In genomic region chr4:141313481-141313880, GRCm38 (mm10) we compare ENCODE assay signal across 13 mouse cellular contexts. TPM values are rescaled to one million over a fixed set of nuclear protein-coding genes. Genes with fewer than 3 reads are reported as not detected.
DNase-seq lines count a peak whose midpoint lies in the region; ATAC-seq and TF ChIP-seq lines count a peak whose summit lies in the region.
"Had no signal": no experiment of that assay in that cellular context is flagged by ENCODE, and none has a peak within 500 bp of the region (broad histone marks: within the 10 kb centered on the region; RNA-seq: fewer than 3 reads in every experiment).

No protein-coding gene starts in this region.

- peak overlapping the region; percentile 68 for H3K27ac ChIP-seq in hindbrain, embryonic 10.5 days
- H3K27ac ChIP-seq in hindbrain, embryonic 11.5 days (ENCODE audit: low read depth, low read length) = no peak overlapping the region
- H3K27ac ChIP-seq in lung, postnatal 0 days (ENCODE audit: low read length) = no peak overlapping the region
- H3K27ac ChIP-seq in limb, embryonic 12.5 days = peak overlapping the region; percentile 13; the same call in 1 of the 2 replicates

- no peak overlapping the region for H3K4me3 ChIP-seq in hindbrain, embryonic 10.5 days
- no peak overlapping the region for H3K4me3 ChIP-seq in hindbrain, embryonic 11.5 days (ENCODE audit: low read depth, low read length)
- no peak overlapping the region for H3K4me3 ChIP-seq in lung, postnatal 0 days (ENCODE audit: low read depth, low read length)
- H3K4me3 ChIP-seq in limb, embryonic 12.5 days (replicated peaks) = no peak overlapping the region

- no peaks in the 10 kb centered on the region for H3K27me3 ChIP-seq in hindbrain, embryonic 10.5 days (ENCODE audit: insufficient read depth, poor library complexity, severe bottlenecking)
- no peaks in the 10 kb centered on the region for H3K27me3 ChIP-seq in hindbrain, embryonic 11.5 days (ENCODE audit: control insufficient read depth, insufficient read depth, low read length)
- no peaks in the 10 kb centered on the region for H3K27me3 ChIP-seq in lung, postnatal 0 days (replicated peaks; ENCODE audit: insufficient read depth, low read length)
- no peaks in the 10 kb centered on the region for H3K27me3 ChIP-seq in limb, embryonic 12.5 days

- DNase-seq in hindbrain, embryonic 10.5 days (ENCODE audit: low spot score) = no peak
- DNase-seq in hindbrain, embryonic 11.5 days (ENCODE audit: low spot score) = no peak
- DNase-seq in lung, postnatal 0 days (ENCODE audit: low spot score) = no peak
- DNase-seq in lung, postnatal 14 days = no peak
- DNase-seq in brain, embryonic 14.5 days (ENCODE audit: low read depth) = peak; percentile 43
- DNase-seq in layer of hippocampus, adult 8-10 months (ENCODE audit: low spot score in 2 of 2) = no peak
- DNase-seq: adrenal gland, adult 8-10 months; cerebellum, postnatal 36 days; liver; right cerebral cortex, postnatal 4 days had no signal

- ATAC-seq in hindbrain, embryonic 11.5 days (ENCODE audit: low FRiP score) = no peak
- ATAC-seq in lung, postnatal 0 days = no peak
- no peak for ATAC-seq in limb, embryonic 12.5 days (ENCODE audit: insufficient number of reproducible peaks, insufficient read depth, low FRiP score, low TSS enrichment, low read depth)

- no peak for TF ChIP-seq CTCF in lung, postnatal 0 days (IDR thresholded peaks at IDR 0.05)
- TF ChIP-seq CTCF in brain, embryonic 14.5 days (IDR thresholded peaks at IDR 0.05; ENCODE audit: borderline replicate concordance, extremely low read depth, insufficient read depth, insufficient read length) = no peak

- peaks cover 38% of the 10 kb centered on the region for H3K36me3 ChIP-seq in hindbrain, embryonic 10.5 days
- H3K36me3 ChIP-seq in hindbrain, embryonic 11.5 days (ENCODE audit: control insufficient read depth, insufficient read depth, low read length) = no peaks in the 10 kb centered on the region
- H3K36me3 ChIP-seq in lung, postnatal 0 days (ENCODE audit: insufficient read depth, low read length) = peaks cover 23% of the 10 kb centered on the region
- H3K36me3 ChIP-seq in limb, embryonic 12.5 days = peaks cover 6% of the 10 kb centered on the region; the same call in 1 of the 2 replicates

- H3K4me2 ChIP-seq in hindbrain, embryonic 11.5 days (replicated peaks; ENCODE audit: low read depth, low read length) = no peak overlapping the region
- H3K4me2 ChIP-seq in lung, postnatal 0 days (replicated peaks; ENCODE audit: low read depth, low read length) = 0 out of 2 replicates have a peak overlapping the region, but pooled peaks have one; percentile 21
- H3K4me2 ChIP-seq in limb, embryonic 12.5 days = no peak overlapping the region

- WGBS in hindbrain, embryonic 10.5 days = 74% methylated on average over 8 of the region's 8 CpGs
- 68% methylated on average over 8 of the region's 8 CpGs for WGBS in hindbrain, embryonic 11.5 days
- WGBS in lung, postnatal 0 days = 44% methylated on average over 8 of the region's 8 CpGs
- WGBS in limb, embryonic 12.5 days = 76% methylated on average over 8 of the region's 8 CpGs

- H3K9me3 ChIP-seq in hindbrain, embryonic 10.5 days = no peaks in the 10 kb centered on the region
- no peaks in the 10 kb centered on the region for H3K9me3 ChIP-seq in hindbrain, embryonic 11.5 days (ENCODE audit: control insufficient read depth, low read length)
- H3K9me3 ChIP-seq in lung, postnatal 0 days (ENCODE audit: low read length) = no peaks in the 10 kb centered on the region
- no peaks in the 10 kb centered on the region for H3K9me3 ChIP-seq in limb, embryonic 12.5 days

- no peak for TF ChIP-seq POLR2A in brain, embryonic 14.5 days (IDR thresholded peaks at IDR 0.05; ENCODE audit: borderline replicate concordance, extremely low read depth, insufficient read depth, insufficient read length, poor library complexity, severe bottlenecking)

- no peak for TF ChIP-seq EP300 in lung, postnatal 0 days (IDR thresholded peaks at IDR 0.05)

- H3K4me1 ChIP-seq in hindbrain, embryonic 10.5 days (replicated peaks) = peaks cover 76% of the 10 kb centered on the region
- peaks cover 8% of the 10 kb centered on the region; the same call in 1 of the 2 replicates for H3K4me1 ChIP-seq in hindbrain, embryonic 11.5 days (replicated peaks; ENCODE audit: control insufficient read depth, insufficient read depth, low read length)
- peaks cover 27% of the 10 kb centered on the region; the same call in 1 of the 2 replicates for H3K4me1 ChIP-seq in lung, postnatal 0 days (ENCODE audit: insufficient read depth, low read depth, low read length)
- peaks cover 46% of the 10 kb centered on the region for H3K4me1 ChIP-seq in limb, embryonic 12.5 days (replicated peaks)

- H3K9ac ChIP-seq in hindbrain, embryonic 11.5 days (ENCODE audit: low read depth, low read length) = no peak overlapping the region
- no peak overlapping the region for H3K9ac ChIP-seq in lung, postnatal 0 days (replicated peaks; ENCODE audit: low read depth)
- H3K9ac ChIP-seq in limb, embryonic 12.5 days (replicated peaks) = no peak overlapping the region

RNA-seq across cellular contexts. Expression of gene Epha2, which starts 12.4 kb away (rescaled TPM):
- 3.3 and 4.4 TPM in 2 replicates for polyA plus RNA-seq in hindbrain, embryonic 10.5 days (2016; fragmentation: Nextera tagmentation; extraction: Ambion mirVana)
- polyA plus RNA-seq in hindbrain, embryonic 11.5 days (2014; fragmentation: Nextera tagmentation; extraction: Ambion mirVana) = 0.82 and 1.1 TPM in 2 replicates
- 9.7 and 10.3 TPM in 2 replicates for polyA plus RNA-seq in lung, postnatal 0 days (2015; fragmentation: Nextera tagmentation; extraction: Ambion mirVana)
- 4.1 and 6.4 TPM in 2 replicates for polyA plus RNA-seq in brain, embryonic 14.5 days (2012; rRNA removed)
- polyA plus RNA-seq in limb, embryonic 12.5 days (2016; fragmentation: Nextera tagmentation; extraction: Ambion mirVana) = 3.1 and 3.9 TPM in 2 replicates
- 1 to 10 TPM; 1.3 to 2.7 (median 2.2) TPM for total RNA-seq in layer of hippocampus, adult 8-10 months (2022)

RNA-seq across cellular contexts. Expression of gene Fam131c, which starts 54.5 kb away (rescaled TPM):
- 0.65 and 0.81 TPM in 2 replicates for polyA plus RNA-seq in hindbrain, embryonic 10.5 days (2016; fragmentation: Nextera tagmentation; extraction: Ambion mirVana)
- polyA plus RNA-seq in hindbrain, embryonic 11.5 days (2014; fragmentation: Nextera tagmentation; extraction: Ambion mirVana) = 0.69 and 0.91 TPM in 2 replicates
- 0.79 and 0.83 TPM in 2 replicates for polyA plus RNA-seq in lung, postnatal 0 days (2015; fragmentation: Nextera tagmentation; extraction: Ambion mirVana)
- polyA plus RNA-seq in brain, embryonic 14.5 days (2012; rRNA removed) = 21.3 and 29.0 TPM in 2 replicates
- polyA plus RNA-seq in limb, embryonic 12.5 days (2016; fragmentation: Nextera tagmentation; extraction: Ambion mirVana) = 0.43 and 0.63 TPM in 2 replicates
- total RNA-seq in layer of hippocampus, adult 8-10 months (2022) = 1 to 10 TPM; 2.4 to 3.6 (median 2.8) TPM
- total RNA-seq: CH12.LX; megakaryocyte-erythroid progenitor cell, adult 5-6 weeks had no signal

Comparison
In these comparisons a context has a peak if more than half of its experiments do, and no peak if none do; other contexts are left out.
1. H3K27ac ChIP-seq: peak in hindbrain, embryonic 10.5 days (single experiment) and limb, embryonic 12.5 days (single experiment); none in hindbrain, embryonic 11.5 days (single experiment) and lung, postnatal 0 days (single experiment).
2. RNA of gene Fam131c, which starts 54.5 kb away (polyA plus RNA-seq): 21.3 to 29.0 TPM in brain, embryonic 14.5 days; 0.79 to 0.83 TPM in lung, postnatal 0 days, 0.69 to 0.91 TPM in hindbrain, embryonic 11.5 days, 0.65 to 0.81 TPM in hindbrain, embryonic 10.5 days and 0.43 to 0.63 TPM in limb, embryonic 12.5 days; every median in the first group is over 10 times any median in the second.